Mouse (Mus musculus) lung, postnatal 36 days (tissue): ENCODE measurements around the gene Lrrc4.

ENCODE experiments used
- DNase-seq: peaks from one replicate; pipeline ENCODE4 v3.0.0; 2022; ENCODE audit warnings: mixed read lengths

The Lrrc4 gene

GRCm38 (mm10) chr6:28853654-28854053 lies 22.1 kb upstream of the Lrrc4 start:
- no peak for DNase-seq

GRCm38 (mm10) chr6:28853164-28853563 lies 21.6 kb upstream of the Lrrc4 start:
- DNase-seq: no peak

GRCm38 (mm10) chr6:28852342-28852741 lies 20.8 kb upstream of the Lrrc4 start:
- DNase-seq: no peak

- DNase-seq: no peak
These were observed 18.9 kb upstream of the Lrrc4 start for GRCm38 (mm10) chr6:28850326-28850900.

GRCm38 (mm10) chr6:28849317-28849716 lies 17.8 kb upstream of the Lrrc4 start:
- no peak for DNase-seq

- DNase-seq: no peak
These were observed 17.3 kb upstream of the Lrrc4 start for GRCm38 (mm10) chr6:28848891-28849290.

- DNase-seq: no peak
These were observed 16.8 kb upstream of the Lrrc4 start for GRCm38 (mm10) chr6:28848285-28848794.

GRCm38 (mm10) chr6:28847616-28848015 lies 16.1 kb upstream of the Lrrc4 start:
- no peak for DNase-seq

- DNase-seq: peak; percentile 46
These were observed 14.1 kb upstream of the Lrrc4 start for GRCm38 (mm10) chr6:28845610-28846009.

GRCm38 (mm10) chr6:28842375-28843276 lies 11.1 kb upstream of the Lrrc4 start:
- DNase-seq: no peak

GRCm38 (mm10) chr6:28841569-28841968 lies 10.0 kb upstream of the Lrrc4 start:
- no peak for DNase-seq

GRCm38 (mm10) chr6:28836600-28836999 lies 5.1 kb upstream of the Lrrc4 start:
- DNase-seq: no peak

GRCm38 (mm10) chr6:28834046-28834445 lies 2.5 kb upstream of the Lrrc4 start:
- no peak for DNase-seq

GRCm38 (mm10) chr6:28833380-28833822 lies 1.9 kb upstream of the Lrrc4 start:
- no peak for DNase-seq

GRCm38 (mm10) chr6:28832751-28833291 lies 1.3 kb upstream of the Lrrc4 start:
- peak; percentile 21 for DNase-seq

GRCm38 (mm10) chr6:28831854-28832750 lies 555 bp upstream of the Lrrc4 start:
- no peak for DNase-seq

GRCm38 (mm10) chr6:28830306-28830705 lies 1.2 kb downstream of the Lrrc4 start:
- no peak for DNase-seq

- no peak for DNase-seq
These were observed 3.0 kb downstream of the Lrrc4 start for GRCm38 (mm10) chr6:28828593-28828992.

GRCm38 (mm10) chr6:28827565-28827964 lies 4.0 kb downstream of the Lrrc4 start:
- DNase-seq: no peak

GRCm38 (mm10) chr6:28826689-28827389 lies 4.7 kb downstream of the Lrrc4 start:
- DNase-seq: no peak

GRCm38 (mm10) chr6:28825894-28826293 lies 5.7 kb downstream of the Lrrc4 start:
- no peak for DNase-seq

- peak; percentile 81 for DNase-seq
These were observed 7.7 kb downstream of the Lrrc4 start for GRCm38 (mm10) chr6:28823802-28824201.
